Mouse (Mus musculus) hindbrain, embryonic 13.5 days (tissue): Measurements from ENCODE around the gene Slc7a7. TPM values are rescaled to one million over a fixed set of nuclear protein-coding genes. Genes with fewer than 3 reads are reported as not detected.

Experiments used
- ATAC-seq: fragments of 200-750 bp; cut with Nextera tagmentation; 2 replicates; pipeline ENCODE4 v1.8.0; 2017; ENCODE audit warnings: moderate TSS enrichment; ENCODE audit not compliant: low FRiP score
- H3K27ac ChIP-seq: fragments of 300-500 bp; sonication (generic); 2 replicates; pipeline ENCODE4 v1.5.1; 2015; ENCODE audit warnings: inconsistent platforms, mild to moderate bottlenecking, moderate library complexity
- H3K27me3 ChIP-seq: fragments of 300-500 bp; sonication (generic); 2 replicates; pipeline ENCODE4 v1.6.1; 2015; ENCODE audit warnings: mild to moderate bottlenecking, inconsistent platforms
- H3K36me3 ChIP-seq: fragments of 300-500 bp; sonication (generic); 2 replicates; pipeline ENCODE4 v1.6.1; 2015; ENCODE audit warnings: mild to moderate bottlenecking, inconsistent platforms
- H3K4me1 ChIP-seq: fragments of 300-500 bp; sonication (generic); replicated peaks from 2 replicates; pipeline ENCODE4 v1.6.1; 2015; ENCODE audit warnings: inconsistent platforms
- H3K4me2 ChIP-seq: fragments of 300-500 bp; sonication (generic); 2 replicates; pipeline ENCODE4 v1.6.1; 2015; ENCODE audit warnings: inconsistent platforms, mild to moderate bottlenecking, moderate library complexity
- H3K4me3 ChIP-seq: fragments of 300-500 bp; sonication (generic); 2 replicates; pipeline ENCODE4 v1.5.1; 2015; ENCODE audit warnings: mild to moderate bottlenecking, inconsistent platforms
- H3K9ac ChIP-seq: fragments of 300-500 bp; sonication (generic); 2 replicates; pipeline ENCODE4 v1.6.1; 2015; ENCODE audit warnings: mild to moderate bottlenecking, inconsistent platforms
- H3K9me3 ChIP-seq: fragments of 300-500 bp; sonication (generic); 2 replicates; pipeline ENCODE4 v1.6.1; 2016; ENCODE audit warnings: inconsistent platforms
- WGBS: fragments of 180-500 bp; shearing (Covaris S2); methylation state at CpG from one replicate; pipeline ENCODE4 v1.1.7; 2015; 5-methylcytosine and 5-hydroxymethylcytosine counted together
- polyA plus RNA-seq: library from polyadenylated mRNA; unstranded; fragments of >200 nt; fragmentation: Nextera tagmentation; extraction: Ambion mirVana; gene quantifications from 2 replicates; pipeline ENCODE4 v1.2.1, GENCODE M21; 2015

The Slc7a7 gene
- polyA plus RNA-seq, 1 experiment from 2014 or later: 5.9 TPM

DNA sequence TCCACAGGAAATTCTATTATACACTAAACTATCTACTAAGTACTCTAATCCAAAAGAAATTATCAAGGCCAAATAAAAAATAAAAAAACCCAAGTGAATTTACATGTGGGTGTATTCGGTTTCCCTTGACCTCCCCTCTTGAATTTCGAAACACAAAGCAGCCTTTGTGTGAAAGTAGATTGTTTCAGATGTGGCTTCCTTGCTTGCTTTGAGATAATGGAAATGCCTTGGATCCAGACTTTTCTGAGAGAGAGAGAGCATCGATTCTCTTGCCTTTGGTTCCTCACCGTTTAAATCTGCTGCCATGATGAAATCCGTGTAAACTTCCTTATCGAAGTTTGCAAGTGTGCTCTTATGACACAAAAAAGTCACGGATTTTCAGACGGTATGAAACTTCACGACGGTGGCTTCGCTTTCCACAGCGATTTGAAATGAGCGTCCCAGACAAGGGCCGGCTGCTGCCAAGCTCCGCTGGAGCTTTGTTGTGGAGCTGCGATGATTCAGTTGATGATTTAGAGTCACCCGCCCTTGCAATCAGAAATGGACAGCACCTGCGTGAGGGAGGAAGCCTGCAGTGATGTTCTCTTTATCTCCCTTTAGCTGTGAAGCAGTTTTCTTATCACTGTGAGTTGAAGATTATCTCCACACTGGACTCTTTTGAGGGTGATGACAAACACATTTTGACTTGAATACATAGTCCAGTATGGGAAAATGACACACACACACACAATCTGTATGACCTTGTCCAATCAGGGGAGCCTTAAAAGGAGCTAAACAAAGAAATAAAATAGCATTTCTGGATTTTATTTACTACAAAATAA is 95.8 kb downstream of the Slc7a7 start:
- WGBS: 63% methylated on average over 18 of the region's 18 CpGs
- Histone ChIP-seq H3K9me3 (peaks cover 12% of the 10 kb centered on the region), H3K27ac (no peak overlapping the region), H3K36me3 (no peaks in the 10 kb centered on the region), H3K27me3 (no peaks in the 10 kb centered on the region), H3K9ac (no peak overlapping the region), H3K4me1 (no peaks in the 10 kb centered on the region), H3K4me3 (no peak overlapping the region), H3K4me2 (no peak overlapping the region)
- no peak for ATAC-seq

Other genes starting within 250 kb of the Slc7a7 start
- gene Dad1, start 163.7 kb downstream of the Slc7a7 start, polyA plus RNA-seq: 343 and 348 TPM in 2 replicates
- 58.2 and 58.7 TPM in 2 replicates for gene Abhd4, start 163.6 kb downstream of the Slc7a7 start, polyA plus RNA-seq
- not detected in 2 replicates for gene Olfr49, start 132.8 kb downstream of the Slc7a7 start, polyA plus RNA-seq
- gene Oxa1l, start 56.9 kb downstream of the Slc7a7 start, polyA plus RNA-seq: 47.7 and 51.3 TPM in 2 replicates
- 298 and 306 TPM in 2 replicates for gene Mrpl52, start 9.1 kb upstream of the Slc7a7 start, polyA plus RNA-seq
- gene Mmp14, start 13.8 kb upstream of the Slc7a7 start, polyA plus RNA-seq: 49.1 and 54.9 TPM in 2 replicates
- gene Lrp10, start 46.4 kb upstream of the Slc7a7 start, polyA plus RNA-seq: 29.9 and 32.0 TPM in 2 replicates
- gene Rem2, start 58.3 kb upstream of the Slc7a7 start, polyA plus RNA-seq: 48.0 and 48.8 TPM in 2 replicates
- 91.1 and 92.8 TPM in 2 replicates for gene Prmt5, start 99.7 kb upstream of the Slc7a7 start, polyA plus RNA-seq
- gene Haus4, start 136.8 kb upstream of the Slc7a7 start, polyA plus RNA-seq: 19.8 and 21.3 TPM in 2 replicates
- 9.8 and 10.0 TPM in 2 replicates for gene Ajuba, start 159.8 kb upstream of the Slc7a7 start, polyA plus RNA-seq
- gene 4931414P19Rik, start 188.2 kb upstream of the Slc7a7 start, polyA plus RNA-seq: 6.8 and 7.6 TPM in 2 replicates
- 439 and 447 TPM in 2 replicates for gene Psmb5, start 200.2 kb upstream of the Slc7a7 start, polyA plus RNA-seq
- not detected in 2 replicates for gene Psmb11, start 203.7 kb upstream of the Slc7a7 start, polyA plus RNA-seq
- gene Gm17606, start 223.2 kb upstream of the Slc7a7 start, polyA plus RNA-seq: not detected in 2 replicates
- 8.6 and 9.4 TPM in 2 replicates for gene Cdh24, start 223.6 kb upstream of the Slc7a7 start, polyA plus RNA-seq